Mouse (Mus musculus): ENCODE results near the gene Ankrd60.

Gene Ankrd60

DNA sequence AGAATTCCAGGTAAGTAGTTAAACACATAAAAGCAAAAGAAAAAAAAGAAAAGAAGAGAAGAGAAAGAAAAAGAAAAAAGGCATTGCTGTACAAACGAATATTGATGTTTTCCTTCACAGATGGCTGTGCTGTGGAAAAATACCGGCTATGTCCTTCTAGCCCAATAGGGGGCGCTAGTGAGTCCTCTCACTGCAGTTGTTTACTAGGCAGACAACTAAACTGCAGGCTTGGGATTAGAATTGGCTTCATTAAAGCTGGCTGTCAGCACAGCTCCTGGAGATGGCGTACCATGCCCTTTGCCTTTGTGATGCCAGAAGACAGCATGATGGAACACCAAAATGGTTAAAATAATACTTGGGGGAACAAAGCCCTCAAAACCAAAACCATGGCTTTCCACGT lies 5.3 kb upstream of the Ankrd60 start:
- DNase-seq: peak; percentile 47

DNA sequence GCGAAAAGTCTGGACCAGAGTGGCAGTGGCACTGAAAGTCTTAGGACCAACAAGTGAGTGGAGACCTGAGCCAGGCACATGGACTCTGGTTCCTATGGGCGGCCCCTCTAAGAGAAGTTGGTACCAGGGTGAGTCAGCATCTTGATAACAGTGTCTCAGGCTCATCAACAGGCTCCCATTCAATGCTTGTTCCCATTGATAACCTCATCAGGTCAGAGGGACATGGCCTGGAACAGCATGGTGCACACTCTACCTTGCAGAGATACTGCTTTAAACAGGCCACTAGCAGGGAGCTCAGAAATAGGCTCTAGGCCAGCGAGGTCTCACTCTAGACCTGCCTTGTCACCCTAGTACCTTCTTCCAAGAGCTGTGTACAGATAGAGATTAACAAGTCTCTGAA lies 4.7 kb upstream of the Ankrd60 start:
- DNase-seq: peak; percentile 35

DNA sequence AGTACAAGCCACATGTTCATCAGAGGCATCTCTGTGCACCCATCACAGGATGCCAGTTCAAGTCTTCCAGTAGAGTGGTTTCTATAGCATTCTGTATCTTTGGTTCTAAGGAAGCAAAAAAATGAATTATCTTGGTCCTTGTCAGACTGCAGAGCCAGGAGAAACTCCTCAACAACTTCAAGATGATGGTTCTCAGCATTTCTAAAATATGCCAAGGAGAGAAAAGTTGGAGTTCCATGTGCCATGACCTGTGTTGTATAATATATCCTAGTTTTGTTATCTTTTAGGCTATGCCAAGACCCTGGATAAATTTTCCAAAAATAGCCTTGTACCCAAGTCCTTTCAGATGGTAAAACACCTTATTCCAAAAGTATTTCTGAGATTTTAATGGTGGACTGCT lies 2.9 kb upstream of the Ankrd60 start:
- DNase-seq: no peak

DNA sequence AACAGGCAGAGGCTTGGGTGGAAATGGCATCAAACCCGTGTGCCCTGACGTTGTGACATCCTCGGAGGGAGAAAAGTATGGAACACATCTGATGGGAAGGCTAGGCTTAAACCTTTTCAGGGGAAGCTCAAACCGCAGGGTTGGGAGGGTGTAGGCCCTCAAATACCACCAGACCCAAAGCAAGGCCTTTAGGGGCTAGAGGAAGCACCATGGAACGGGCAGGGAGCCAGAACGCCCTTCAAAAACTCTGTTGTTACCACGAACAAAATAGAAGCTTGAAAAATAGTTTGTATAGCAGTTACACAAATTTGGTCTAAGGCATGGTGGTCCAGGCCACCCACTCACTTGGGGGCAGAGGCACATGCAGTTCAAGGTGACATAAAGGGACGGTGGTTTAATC lies 430 bp upstream of the Ankrd60 start:
- DNase-seq: no peak

DNA sequence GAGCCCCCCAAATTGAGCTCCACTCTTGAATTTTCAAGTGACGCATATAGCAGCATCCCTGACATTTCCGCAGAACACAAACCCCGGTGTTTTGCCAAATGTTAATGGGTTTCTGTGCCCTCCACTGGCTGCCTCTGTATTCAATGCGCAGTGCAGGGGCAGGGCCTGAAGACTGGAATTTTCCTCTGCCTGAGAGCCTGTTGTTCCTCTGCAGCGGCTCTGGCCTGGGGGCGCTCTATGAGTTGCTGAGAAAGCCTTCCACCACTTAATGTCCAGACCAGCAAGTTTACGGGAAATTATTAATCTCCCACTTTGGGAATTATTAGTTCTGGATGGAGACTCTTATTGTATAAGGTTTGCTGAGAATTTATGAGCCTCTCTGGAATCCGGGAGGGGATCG lies 14.0 kb downstream of the Ankrd60 start:
- no peak for DNase-seq

DNA sequence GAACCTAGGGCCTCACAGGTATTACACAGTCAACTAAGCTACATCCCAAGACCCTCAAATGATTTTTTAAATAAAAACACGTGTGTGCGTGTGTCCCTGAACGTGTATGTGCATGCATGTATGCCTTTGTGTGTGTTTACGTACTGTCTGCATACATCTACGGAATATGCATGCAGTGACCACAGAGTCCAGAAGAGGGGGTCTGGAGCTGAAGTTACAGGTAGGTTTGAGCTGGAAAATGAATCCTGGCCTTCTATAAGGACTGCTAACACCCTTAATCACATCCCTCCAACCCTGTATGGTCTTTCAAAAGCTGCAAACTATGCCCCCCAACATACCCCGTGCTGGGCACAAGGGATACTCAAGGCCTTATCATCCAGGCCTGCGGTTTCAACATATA lies 14.8 kb downstream of the Ankrd60 start:
- no peak for DNase-seq

DNA sequence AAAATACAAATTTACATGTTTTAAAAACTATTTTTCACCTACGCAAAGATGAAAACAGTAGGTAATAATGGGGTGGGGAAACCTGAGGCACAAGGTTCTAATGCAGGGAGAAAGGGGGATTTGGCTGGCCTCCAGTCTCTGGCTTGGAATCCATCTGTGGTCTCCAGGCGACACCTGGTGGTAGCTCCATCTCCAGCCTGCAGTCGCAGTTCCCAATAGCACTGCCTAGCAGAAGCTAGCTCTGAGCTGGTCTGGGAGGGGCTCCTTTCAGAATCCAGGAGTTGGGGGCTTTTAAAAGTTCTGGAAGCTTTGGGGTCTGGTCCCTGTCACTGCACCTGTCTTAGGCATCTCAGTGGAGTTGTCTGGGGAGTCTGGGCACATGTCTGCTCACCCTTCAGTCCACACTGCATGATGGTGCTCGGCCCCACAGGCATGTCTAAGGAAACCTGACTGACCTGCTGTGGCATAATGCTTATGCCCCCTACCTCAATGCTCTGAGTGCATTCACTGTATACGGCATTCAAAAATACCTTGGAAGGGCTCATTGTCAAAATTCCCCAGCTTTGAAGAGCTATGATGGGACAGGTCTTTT lies 16.2 kb downstream of the Ankrd60 start:
- peak; percentile 53 for DNase-seq

DNA sequence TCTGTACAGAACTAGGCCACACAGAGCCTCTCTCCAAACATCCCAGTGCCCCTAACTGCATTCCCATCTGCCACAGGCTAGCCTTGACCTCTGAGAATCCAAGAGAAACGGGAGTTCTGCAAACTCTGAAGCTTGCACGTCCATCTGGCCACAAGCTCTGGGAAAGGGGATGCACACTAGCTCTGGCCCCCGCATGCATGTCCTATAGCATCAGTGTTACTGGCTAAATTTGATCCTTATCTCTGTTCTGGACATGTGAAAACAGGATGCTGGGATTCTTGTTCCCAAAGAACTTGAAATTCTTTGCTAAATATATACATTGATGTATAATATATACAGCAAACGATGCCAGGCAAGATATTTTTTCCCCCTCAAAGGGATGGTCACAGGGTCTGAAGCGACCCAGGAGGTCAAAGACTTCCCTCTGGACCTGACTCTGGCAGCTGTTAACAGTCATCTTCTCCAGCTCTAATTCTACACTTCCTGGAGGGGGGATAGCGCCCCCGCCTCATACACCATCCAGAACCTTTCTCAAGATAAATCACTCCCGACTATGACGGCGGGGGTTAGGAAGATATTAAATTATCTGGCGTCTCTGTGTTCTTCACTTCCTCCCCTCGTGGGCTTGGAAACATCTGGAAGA lies 19.3 kb downstream of the Ankrd60 start:
- DNase-seq: no peak

DNA sequence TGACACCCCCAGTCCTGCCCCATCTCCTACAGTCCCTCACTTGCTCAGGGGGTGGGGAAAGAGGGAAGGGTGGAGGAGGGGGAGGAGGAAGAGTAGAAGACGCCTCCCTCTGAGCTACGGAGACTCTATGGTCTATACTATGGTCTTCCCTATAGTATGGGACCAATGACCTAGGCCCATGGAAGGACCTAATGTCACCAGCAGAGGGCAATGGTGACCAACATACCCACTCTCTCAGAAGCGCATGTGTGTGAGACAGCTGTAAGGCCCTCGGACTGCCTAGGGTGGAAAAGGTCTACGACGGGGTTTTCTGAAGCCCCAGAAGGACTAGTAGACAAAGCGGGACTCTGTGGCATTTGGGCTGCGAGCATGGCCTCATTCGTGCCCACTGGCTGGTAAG lies 24.3 kb downstream of the Ankrd60 start:
- peak; percentile 34 for DNase-seq

DNA sequence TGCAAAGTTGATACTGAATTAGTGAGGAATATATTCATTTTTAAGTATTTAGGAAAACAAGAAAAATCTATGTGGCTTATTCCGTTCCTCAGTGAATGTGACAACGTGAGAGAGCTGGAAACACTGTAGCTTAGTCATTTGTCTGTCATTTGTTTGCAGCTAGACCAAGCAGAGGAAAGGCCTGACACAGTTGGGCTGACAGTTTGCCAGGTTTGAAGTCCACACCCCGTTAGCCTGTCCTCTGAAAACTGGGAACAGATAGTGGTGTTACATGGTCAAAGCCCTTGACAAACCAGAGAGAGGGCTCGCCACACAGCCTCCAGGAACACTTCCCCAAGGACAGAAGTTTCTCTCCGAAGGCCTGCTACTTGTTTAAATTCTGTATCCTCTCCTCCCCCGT lies 27.5 kb downstream of the Ankrd60 start:
- no peak for DNase-seq

DNA sequence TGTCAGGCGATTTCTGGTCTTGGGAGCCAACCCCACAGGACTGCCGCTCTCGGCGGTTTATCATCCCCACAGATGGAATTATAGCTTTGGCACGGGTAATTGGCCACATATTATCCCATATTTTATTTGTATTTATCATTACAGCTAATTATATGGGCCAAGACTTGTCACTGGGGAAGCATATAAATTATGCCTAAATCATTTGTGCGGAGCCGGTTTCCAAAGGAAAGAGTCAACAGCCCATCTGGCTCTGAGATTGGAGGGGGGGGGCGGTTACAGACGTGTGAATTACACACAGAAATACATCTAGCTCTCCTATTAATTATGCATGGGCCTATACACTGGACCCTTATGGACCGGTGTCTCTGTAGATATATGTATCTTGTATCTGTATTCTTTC lies 28.9 kb downstream of the Ankrd60 start:
- DNase-seq: no peak

DNA sequence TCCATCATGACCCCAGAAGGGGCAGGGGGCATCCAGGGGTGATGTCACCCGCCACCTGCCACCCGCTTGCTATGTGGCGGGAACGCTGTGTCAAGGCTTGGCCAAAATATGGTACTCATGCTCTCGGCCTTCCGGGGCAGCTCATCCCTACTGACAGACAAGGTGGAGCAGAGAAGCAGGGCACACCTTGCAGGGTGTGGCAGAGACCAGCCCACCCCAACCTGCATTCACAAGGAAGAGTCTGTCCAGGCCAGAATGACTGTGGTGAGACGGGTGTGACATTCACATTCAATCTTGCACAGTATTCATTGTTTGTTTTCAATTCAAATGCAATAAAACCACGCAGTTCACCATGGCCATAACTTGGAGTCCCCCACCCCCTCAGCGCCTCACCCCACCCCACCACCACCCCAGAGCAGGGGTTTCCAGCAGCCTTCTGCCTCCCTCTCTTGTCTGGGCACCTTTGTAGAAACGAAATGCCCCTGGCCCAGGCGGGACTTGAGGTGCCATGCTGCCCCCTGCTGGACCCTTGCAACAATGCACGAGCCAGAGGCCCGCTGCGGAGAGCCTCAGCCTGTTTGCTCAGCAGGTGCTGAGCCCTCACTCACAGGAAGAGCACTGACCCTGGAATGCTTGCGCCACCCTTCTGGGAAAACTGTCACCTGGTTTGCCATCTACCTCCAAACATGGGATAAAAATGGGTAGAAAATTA lies 32.0 kb downstream of the Ankrd60 start:
- DNase-seq: peak; percentile 72

DNA sequence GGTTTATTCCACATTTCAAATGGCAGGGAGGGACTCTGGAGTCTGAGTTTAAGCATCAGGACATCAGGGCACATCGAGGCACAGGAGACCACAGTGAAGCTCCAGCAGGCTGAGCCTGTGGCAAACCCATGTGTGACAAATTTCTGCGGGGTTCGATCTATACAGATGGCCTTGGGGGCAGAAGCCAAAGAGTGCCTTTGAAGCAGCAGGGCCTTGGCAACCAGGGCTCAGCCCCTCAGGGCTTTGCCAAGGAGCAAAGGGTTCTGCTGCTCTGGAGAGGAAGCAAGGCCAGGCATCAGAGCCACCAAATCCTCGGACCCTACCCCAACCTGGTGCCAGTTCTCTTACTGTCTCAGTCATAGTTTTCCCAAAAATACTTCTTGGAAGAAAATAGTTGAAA lies 35.4 kb downstream of the Ankrd60 start:
- DNase-seq: no peak

DNA sequence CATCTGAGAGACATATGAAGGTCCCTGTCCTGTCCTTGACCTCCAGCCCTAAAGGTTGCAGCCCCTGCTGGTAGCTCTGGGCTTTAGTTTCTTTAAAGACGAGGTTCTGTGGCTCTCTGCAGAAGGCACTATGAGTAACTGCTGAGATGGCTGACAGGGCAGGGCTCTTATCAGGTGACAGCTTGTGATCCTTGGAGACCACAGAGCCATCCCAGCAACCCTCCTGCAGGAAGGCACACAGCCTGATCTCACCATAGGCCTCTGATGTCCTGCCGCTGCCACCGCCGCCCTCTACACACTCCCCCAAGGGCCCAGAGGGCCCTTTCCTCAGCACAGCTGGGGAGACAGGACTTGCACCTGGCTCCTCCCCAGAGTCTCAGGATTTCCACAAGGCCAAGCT lies 36.4 kb downstream of the Ankrd60 start:
- no peak for DNase-seq

DNA sequence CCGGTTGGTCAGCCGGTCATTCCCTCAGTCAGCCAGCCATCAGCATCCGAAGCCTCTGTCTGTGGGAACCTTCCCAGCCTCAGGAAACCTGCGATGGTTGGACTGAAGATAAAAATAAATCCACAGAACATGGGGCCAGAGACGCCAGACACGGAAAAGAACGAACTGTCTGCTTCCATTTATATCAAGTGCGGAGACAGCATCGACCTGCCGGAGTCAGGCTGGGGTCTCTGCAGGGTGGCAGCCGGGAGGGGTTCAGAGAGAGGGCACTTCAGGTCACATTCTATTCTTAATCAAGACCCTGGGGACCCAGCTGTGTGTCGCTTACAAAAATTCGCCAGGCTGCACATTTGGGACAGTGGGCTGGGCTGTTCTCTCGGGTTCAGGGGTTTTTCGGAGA lies 38.4 kb downstream of the Ankrd60 start:
- DNase-seq: no peak

DNA sequence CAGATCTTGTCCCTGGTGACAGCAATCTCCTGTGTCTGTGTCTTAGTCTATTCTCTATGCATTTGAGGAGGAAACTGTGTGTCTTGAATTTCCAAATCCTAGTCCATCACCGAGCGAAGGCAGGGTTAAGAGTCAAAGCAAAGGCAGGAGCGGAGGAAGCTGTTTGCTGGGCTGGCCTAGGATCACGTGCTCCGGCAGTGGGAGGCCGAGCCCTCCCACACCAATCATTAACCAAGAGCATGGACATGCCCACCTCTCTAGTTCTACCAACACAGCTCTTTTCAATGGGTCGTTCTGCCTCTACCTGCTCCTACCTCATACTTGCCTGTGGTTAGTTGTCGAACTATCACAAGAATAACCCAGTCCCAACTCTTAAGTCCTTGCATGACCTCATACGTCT lies 42.3 kb downstream of the Ankrd60 start:
- no peak for DNase-seq

DNA sequence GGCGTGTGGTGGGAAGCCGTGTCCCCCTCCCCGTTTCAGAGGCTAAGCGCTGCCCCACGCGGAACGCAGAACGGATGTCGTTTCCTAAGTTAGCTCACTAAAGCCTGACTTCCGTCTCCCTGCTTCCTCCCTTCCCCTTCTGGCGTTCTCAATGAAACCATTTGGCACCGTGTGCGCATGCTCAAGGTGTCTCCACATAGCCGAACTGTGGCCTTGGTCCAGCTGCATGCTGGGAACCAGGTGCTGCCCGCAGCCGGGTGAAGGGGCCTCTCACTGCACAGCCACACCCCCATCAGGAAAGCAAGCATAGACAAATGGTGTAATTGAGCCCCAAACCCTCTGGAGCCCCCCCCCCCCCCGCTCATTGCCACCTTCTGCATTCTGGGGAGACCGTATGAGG lies 42.8 kb downstream of the Ankrd60 start:
- no peak for DNase-seq

DNA sequence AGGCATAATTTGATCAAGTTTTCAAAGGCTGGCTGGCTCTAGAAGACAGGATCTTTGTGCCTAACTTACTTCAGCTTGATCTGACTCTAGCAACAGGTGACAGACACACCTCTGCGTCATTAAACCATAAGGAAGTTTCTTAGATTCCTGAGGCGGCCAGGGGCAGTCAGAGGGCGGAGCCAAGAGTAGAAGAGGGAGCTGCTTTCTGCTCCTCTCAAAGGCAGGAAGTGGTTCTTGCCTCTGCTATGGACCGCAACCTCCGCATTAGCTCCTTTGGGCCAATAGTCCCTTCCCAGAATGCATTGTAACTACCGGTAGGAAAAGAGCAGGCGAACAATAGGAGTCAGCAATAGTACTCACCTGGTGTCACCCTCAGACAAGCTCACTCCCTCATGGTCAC lies 43.6 kb downstream of the Ankrd60 start:
- no peak for DNase-seq

DNA sequence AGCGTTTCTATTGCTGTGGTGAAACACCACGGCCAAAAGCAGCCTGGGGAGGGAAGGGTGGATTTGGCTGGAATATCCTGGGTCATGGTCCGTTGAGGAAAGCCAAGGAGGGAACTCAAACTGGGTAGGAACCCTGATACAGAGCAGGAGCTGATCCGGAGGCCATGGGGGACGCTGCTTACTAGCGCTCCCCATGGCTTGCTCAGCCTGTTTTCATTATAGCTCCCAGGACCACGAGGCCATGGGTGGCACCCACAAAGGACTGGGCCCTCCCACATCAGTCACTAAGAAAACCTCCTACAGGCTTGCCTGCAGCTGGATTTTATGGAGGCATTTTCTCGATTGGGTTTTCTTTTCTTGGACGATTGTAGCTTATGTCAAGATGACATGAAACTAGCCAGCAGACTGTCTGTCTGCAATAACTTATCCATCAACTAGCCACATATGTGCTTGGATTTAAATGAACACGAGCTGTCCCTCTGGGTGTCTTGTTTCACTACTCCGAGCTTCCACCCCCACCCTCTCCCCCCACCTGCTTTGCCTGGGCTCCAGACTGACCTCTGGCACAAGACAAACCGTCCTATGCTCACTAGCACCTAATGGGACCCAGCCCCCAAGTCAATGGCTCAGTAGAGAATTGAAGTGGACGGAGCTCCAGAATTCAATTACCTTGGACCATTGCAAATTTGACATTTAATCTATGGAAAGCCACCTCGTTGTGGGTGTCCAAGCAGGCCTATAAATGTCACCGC lies 45.3 kb downstream of the Ankrd60 start:
- DNase-seq: no peak

DNA sequence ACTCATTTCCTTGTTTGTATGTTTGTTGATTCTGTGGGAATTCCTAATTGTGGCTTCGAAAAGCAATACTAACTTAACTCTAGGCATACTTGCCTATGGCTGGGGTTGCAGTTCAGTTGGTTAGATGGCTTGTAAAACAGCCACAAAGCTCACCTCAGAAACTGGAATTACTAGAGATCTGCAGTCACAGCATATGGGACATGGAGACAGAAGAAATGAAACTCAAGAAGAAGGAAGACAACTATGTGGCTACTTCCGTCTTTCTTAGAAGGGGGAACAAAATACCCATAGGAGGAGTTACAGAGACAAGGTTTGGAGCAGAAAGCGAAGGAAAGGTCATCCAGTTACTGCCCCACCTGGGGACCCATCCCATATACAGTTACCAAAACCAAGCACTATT lies 49.7 kb downstream of the Ankrd60 start:
- DNase-seq: no peak

DNA sequence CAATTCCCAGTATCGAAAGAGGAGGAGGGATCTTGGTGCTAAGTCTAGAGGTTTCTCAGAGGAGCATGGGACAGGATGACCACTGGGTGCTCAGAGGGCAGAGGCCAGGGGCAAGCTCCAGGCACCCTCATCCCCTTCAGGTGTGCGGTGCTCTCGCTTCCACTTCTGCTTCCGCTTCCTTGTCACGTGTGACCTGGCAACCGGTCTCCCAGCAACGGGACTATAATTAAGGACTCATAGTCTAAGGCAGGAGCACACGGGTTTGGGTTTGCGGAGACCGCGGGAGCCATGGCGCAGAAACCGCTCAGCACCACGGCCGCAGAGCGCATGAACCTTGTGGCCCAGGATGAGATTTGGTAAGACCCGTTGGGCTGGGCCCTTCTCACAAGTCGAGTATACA lies 55.8 kb downstream of the Ankrd60 start, which contains the start of gene 1700021F07Rik:
Gene 1700021F07Rik, plus strand, starts transcription at position 211 of the 400 bp plus-strand sequence.
- DNase-seq: no peak

All from liver (tissue).